Mouse (Mus musculus): Measurements from ENCODE around the gene Traf6.

DNA sequence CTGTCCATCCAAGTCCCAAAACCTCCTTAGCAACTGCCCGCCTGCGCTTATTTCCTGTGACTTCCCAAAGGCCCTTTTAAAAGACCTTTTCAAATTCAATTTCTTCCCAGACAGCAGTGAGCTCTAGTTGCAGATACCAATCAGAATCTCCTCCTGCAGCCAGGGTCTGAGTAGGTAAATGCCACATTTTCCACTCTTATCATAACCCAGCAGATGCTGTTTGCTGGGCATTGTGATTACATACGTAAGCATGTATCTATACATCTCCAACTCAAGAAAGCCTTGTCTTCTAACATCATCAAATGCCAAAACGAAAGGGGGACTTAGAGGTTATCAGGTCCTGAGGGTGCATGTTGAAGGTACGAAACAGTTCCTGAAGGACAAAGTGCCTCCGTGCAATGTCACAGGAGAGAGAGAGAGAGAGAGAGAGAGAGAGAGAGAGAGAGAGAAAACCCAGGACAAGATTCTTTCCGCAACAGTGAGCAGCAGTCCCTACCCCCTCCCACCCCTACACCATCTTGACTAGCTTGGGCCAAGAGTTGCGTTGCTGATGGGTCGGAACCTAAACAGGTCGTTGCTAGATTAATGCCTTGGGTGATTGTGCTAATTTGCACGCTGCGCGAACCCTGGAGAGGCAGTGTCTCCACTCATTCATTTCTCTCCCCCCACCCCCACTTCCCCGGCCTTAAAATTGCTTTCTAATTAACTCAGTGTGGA lies 25.9 kb upstream of the Traf6 start:
- TF ChIP-seq CTCF (IDR thresholded peaks at IDR 0.05; ENCODE audit: insufficient read depth, low read length), result no peak
- TF ChIP-seq POLR2A (IDR thresholded peaks at IDR 0.05; ENCODE audit: borderline replicate concordance, extremely low read depth, low read depth, low read length), result no peak
